Mouse (Mus musculus): ENCODE measurements at regions not wholly inside any gene's neighbourhood (a gene's known extent, or its start where the extent isn't known, plus 50 kb on each side); places are given as distances from the start of the nearest gene placed in this dataset.

DNA sequence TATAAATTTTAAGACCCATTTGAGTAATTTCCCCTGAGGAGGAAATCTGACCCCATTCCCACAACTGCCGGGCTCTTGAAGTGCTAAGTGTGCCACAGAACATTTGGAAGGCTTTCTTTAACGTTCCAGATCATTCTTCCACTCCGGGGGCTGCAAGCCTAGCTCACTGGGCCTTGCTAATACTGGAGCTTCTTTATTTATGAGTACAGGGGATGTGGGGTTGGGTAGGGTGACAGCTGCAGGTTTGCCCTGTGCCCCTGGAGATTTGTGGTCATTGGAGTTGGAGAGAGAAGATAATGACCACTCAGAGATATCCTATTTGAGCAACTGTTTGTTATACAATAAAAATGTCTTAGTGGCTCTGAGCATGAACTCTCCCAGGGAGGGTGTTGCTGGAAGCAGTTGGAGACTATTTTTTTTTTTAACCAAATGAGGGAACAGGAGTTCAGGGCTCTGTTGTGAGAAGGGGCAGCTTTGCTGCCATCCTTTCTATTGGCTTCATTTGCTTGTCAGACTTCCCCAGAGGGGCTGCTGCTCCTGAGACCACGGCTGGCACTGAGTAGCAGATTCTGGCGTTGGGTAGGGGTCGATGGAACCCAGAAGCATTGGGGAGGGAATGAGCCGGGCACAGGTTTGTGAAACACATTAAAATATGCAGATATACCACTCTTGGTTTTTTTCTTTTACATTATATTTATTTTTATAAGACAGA is 249.0 kb downstream of the Ttll7 start:
- Histone ChIP-seq H3K4me1 (replicated peaks; ENCODE audit: insufficient read depth, low read length) (no peaks in the 10 kb centered on the region; the same call in 1 of the 2 replicates), H3K9me3 (replicated peaks; ENCODE audit: low read length) (no peaks in the 10 kb centered on the region), H3K27me3 (ENCODE audit: insufficient read depth, low read length) (no peaks in the 10 kb centered on the region; the same call in 1 of the 2 replicates), H3K4me3 (replicated peaks; ENCODE audit: low read depth, low read length) (no peak overlapping the region), H3K4me2 (ENCODE audit: low read length) (no peak overlapping the region), H3K36me3 (ENCODE audit: insufficient read depth, low read length) (no peaks in the 10 kb centered on the region), H3K9ac (ENCODE audit: low read depth, low read length) (no peak overlapping the region), H3K27ac (no peak overlapping the region)
- WGBS = 23% methylated on average over 7 of the region's 7 CpGs
- TF ChIP-seq CTCF (IDR thresholded peaks at IDR 0.05; ENCODE audit: low read depth) = no peak
- ATAC-seq (replicated peaks; ENCODE audit: low FRiP score, low read depth) = peak; percentile 79
- DNase-seq (ENCODE audit: low spot score) = peak; percentile 92

GRCm38 (mm10) chr3:147101765-147102113 is 249.6 kb downstream of the Ttll7 start:
- H3K4me3 ChIP-seq (replicated peaks; ENCODE audit: low read depth, low read length) = no peak overlapping the region
- TF ChIP-seq CTCF (IDR thresholded peaks at IDR 0.05; ENCODE audit: low read depth) = no peak
- no peaks in the 10 kb centered on the region for H3K9me3 ChIP-seq (replicated peaks; ENCODE audit: low read length)
- no peaks in the 10 kb centered on the region for H3K36me3 ChIP-seq (ENCODE audit: insufficient read depth, low read length)
- H3K4me1 ChIP-seq (replicated peaks; ENCODE audit: insufficient read depth, low read length) = no peaks in the 10 kb centered on the region; the same call in 1 of the 2 replicates
- 22% methylated on average over 3 of the region's 3 CpGs for WGBS
- no peak overlapping the region for H3K27ac ChIP-seq
- H3K9ac ChIP-seq (ENCODE audit: low read depth, low read length) = no peak overlapping the region
- H3K4me2 ChIP-seq (ENCODE audit: low read length) = no peak overlapping the region
- peak; percentile 71 for ATAC-seq (replicated peaks; ENCODE audit: low FRiP score, low read depth)
- no peaks in the 10 kb centered on the region; the same call in 1 of the 2 replicates for H3K27me3 ChIP-seq (ENCODE audit: insufficient read depth, low read length)
- DNase-seq (ENCODE audit: low spot score) = peak; percentile 76

GRCm38 (mm10) chr3:147103428-147103827 is 251.3 kb downstream of the Ttll7 start:
- Histone ChIP-seq H3K4me3 (replicated peaks; ENCODE audit: low read depth, low read length) (no peak overlapping the region), H3K27me3 (ENCODE audit: insufficient read depth, low read length) (no peaks in the 10 kb centered on the region; the same call in 1 of the 2 replicates), H3K9me3 (replicated peaks; ENCODE audit: low read length) (no peaks in the 10 kb centered on the region), H3K27ac (no peak overlapping the region), H3K36me3 (ENCODE audit: insufficient read depth, low read length) (no peaks in the 10 kb centered on the region), H3K4me1 (replicated peaks; ENCODE audit: insufficient read depth, low read length) (no peaks in the 10 kb centered on the region; the same call in 1 of the 2 replicates), H3K9ac (ENCODE audit: low read depth, low read length) (no peak overlapping the region), H3K4me2 (ENCODE audit: low read length) (no peak overlapping the region)
- DNase-seq (ENCODE audit: low spot score) = no peak
- no peak for ATAC-seq (replicated peaks; ENCODE audit: low FRiP score, low read depth)
- TF ChIP-seq CTCF (IDR thresholded peaks at IDR 0.05; ENCODE audit: low read depth) = no peak
- 41% methylated on average over 7 of the region's 7 CpGs for WGBS

- no peaks in the 10 kb centered on the region for H3K27me3 ChIP-seq (ENCODE audit: insufficient read depth, low read length)
- H3K4me2 ChIP-seq (ENCODE audit: low read length) = no peak overlapping the region
- H3K4me3 ChIP-seq (replicated peaks; ENCODE audit: low read depth, low read length) = no peak overlapping the region
- H3K9ac ChIP-seq (ENCODE audit: low read depth, low read length) = no peak overlapping the region
- H3K4me1 ChIP-seq (replicated peaks; ENCODE audit: insufficient read depth, low read length) = no peaks in the 10 kb centered on the region; the same call in 1 of the 2 replicates
- no peak for DNase-seq (ENCODE audit: low spot score)
- no peak for TF ChIP-seq CTCF (IDR thresholded peaks at IDR 0.05; ENCODE audit: low read depth)
- no peak overlapping the region for H3K27ac ChIP-seq
- no peaks in the 10 kb centered on the region for H3K9me3 ChIP-seq (replicated peaks; ENCODE audit: low read length)
- WGBS = 48% methylated on average over 4 of the region's 4 CpGs
- H3K36me3 ChIP-seq (ENCODE audit: insufficient read depth, low read length) = no peaks in the 10 kb centered on the region
- no peak for ATAC-seq (replicated peaks; ENCODE audit: low FRiP score, low read depth)
These were observed 265.4 kb downstream of the Ttll7 start for GRCm38 (mm10) chr3:147117609-147118008.

- Histone ChIP-seq H3K27ac (no peak overlapping the region), H3K9me3 (replicated peaks; ENCODE audit: low read length) (no peaks in the 10 kb centered on the region), H3K4me2 (ENCODE audit: low read length) (no peak overlapping the region), H3K36me3 (ENCODE audit: insufficient read depth, low read length) (no peaks in the 10 kb centered on the region), H3K27me3 (ENCODE audit: insufficient read depth, low read length) (no peaks in the 10 kb centered on the region), H3K4me3 (replicated peaks; ENCODE audit: low read depth, low read length) (no peak overlapping the region), H3K9ac (ENCODE audit: low read depth, low read length) (no peak overlapping the region), H3K4me1 (replicated peaks; ENCODE audit: insufficient read depth, low read length) (no peaks in the 10 kb centered on the region; the same call in 1 of the 2 replicates)
- 49% methylated on average over 5 of the region's 5 CpGs for WGBS
- TF ChIP-seq CTCF (IDR thresholded peaks at IDR 0.05; ENCODE audit: low read depth) = no peak
- ATAC-seq (replicated peaks; ENCODE audit: low FRiP score, low read depth) (no peak), DNase-seq (ENCODE audit: low spot score) (no peak)
These were observed 265.9 kb downstream of the Ttll7 start for GRCm38 (mm10) chr3:147118092-147118491.

- ATAC-seq (replicated peaks; ENCODE audit: low FRiP score, low read depth) (no peak), DNase-seq (ENCODE audit: low spot score) (no peak)
- no peak overlapping the region for H3K4me3 ChIP-seq (replicated peaks; ENCODE audit: low read depth, low read length)
- no peaks in the 10 kb centered on the region for H3K36me3 ChIP-seq (ENCODE audit: insufficient read depth, low read length)
- H3K4me2 ChIP-seq (ENCODE audit: low read length) = no peak overlapping the region
- no peaks in the 10 kb centered on the region for H3K9me3 ChIP-seq (replicated peaks; ENCODE audit: low read length)
- 89% methylated on average over 6 of the region's 6 CpGs for WGBS
- no peaks in the 10 kb centered on the region for H3K27me3 ChIP-seq (ENCODE audit: insufficient read depth, low read length)
- H3K4me1 ChIP-seq (replicated peaks; ENCODE audit: insufficient read depth, low read length) = no peaks in the 10 kb centered on the region; the same call in 1 of the 2 replicates
- no peak overlapping the region for H3K27ac ChIP-seq
- H3K9ac ChIP-seq (ENCODE audit: low read depth, low read length) = no peak overlapping the region
- no peak for TF ChIP-seq CTCF (IDR thresholded peaks at IDR 0.05; ENCODE audit: low read depth)
These were observed 266.5 kb downstream of the Ttll7 start for GRCm38 (mm10) chr3:147118622-147119021.
